Mouse (Mus musculus): ENCODE measurements around the gene Pgbd1. TPM values are rescaled to one million over a fixed set of nuclear protein-coding genes. Genes with fewer than 3 reads are reported as not detected.
A peak's percentile ranks its signal among the peaks of the same experiment; 100 is the strongest.

Pgbd1 gene
- polyA plus RNA-seq, 2 experiments, result 1.2 to 1.3 TPM

- Histone ChIP-seq H3K4me3 (ENCODE audit: insufficient read depth in 1 of 2, low read depth in 2 of 2, low read length in 2 of 2) (no peak overlapping the region), H3K9me3 (ENCODE audit: control insufficient read depth, low read length) (no peaks in the 10 kb centered on the region), H3K27me3 (ENCODE audit: control insufficient read depth, insufficient read depth, low read length) (no peaks in the 10 kb centered on the region), H3K4me2 (ENCODE audit: low read depth) (no peak overlapping the region), H3K36me3 (replicated peaks; ENCODE audit: control insufficient read depth, insufficient read depth, low read depth) (no peaks in the 10 kb centered on the region), H3K4me1 (replicated peaks; ENCODE audit: control insufficient read depth in 2 of 2, insufficient read depth in 2 of 2, low read length in 1 of 2) (peaks cover 7% of the 10 kb centered on the region in 2 experiments), H3K27ac (no peak overlapping the region), H3K9ac (replicated peaks) (no peak overlapping the region)
- 65% methylated on average over 4 of the region's 4 CpGs for WGBS (ENCODE audit: insufficient replicate concordance)
- TF ChIP-seq EP300 (IDR thresholded peaks at IDR 0.05; ENCODE audit: low read depth) (no peak), CTCF (IDR thresholded peaks at IDR 0.05; ENCODE audit: low read depth) (no peak)
- DNase-seq (ENCODE audit: low read depth in 3 of 3, low spot score in 3 of 3) (no peak), ATAC-seq (ENCODE audit: insufficient read depth) (no peak)
Observed at GRCm38 (mm10) chr13:21435476-21435875, 5.4 kb downstream of the Pgbd1 start.

- WGBS (ENCODE audit: insufficient replicate concordance), result 85% methylated on average over 1 of the region's 1 CpGs
- Histone ChIP-seq H3K9ac (replicated peaks) (no peak overlapping the region), H3K9me3 (ENCODE audit: control insufficient read depth, low read length) (no peaks in the 10 kb centered on the region), H3K36me3 (replicated peaks; ENCODE audit: control insufficient read depth, insufficient read depth, low read depth) (no peaks in the 10 kb centered on the region), H3K4me3 (ENCODE audit: insufficient read depth in 1 of 2, low read depth in 2 of 2, low read length in 2 of 2) (no peak overlapping the region), H3K4me1 (replicated peaks; ENCODE audit: control insufficient read depth in 2 of 2, insufficient read depth in 2 of 2, low read length in 1 of 2) (peaks cover 11 to 12% of the 10 kb centered on the region in 2 experiments), H3K27ac (no peak overlapping the region), H3K4me2 (ENCODE audit: low read depth) (no peak overlapping the region), H3K27me3 (ENCODE audit: control insufficient read depth, insufficient read depth, low read length) (no peaks in the 10 kb centered on the region)
- DNase-seq (ENCODE audit: low read depth in 3 of 3, low spot score in 3 of 3), result no peak
- TF ChIP-seq CTCF (IDR thresholded peaks at IDR 0.05; ENCODE audit: low read depth) (no peak), EP300 (IDR thresholded peaks at IDR 0.05; ENCODE audit: low read depth) (no peak)
- no peak for ATAC-seq (ENCODE audit: insufficient read depth)
Observed at GRCm38 (mm10) chr13:21427631-21428030, 13.2 kb downstream of the Pgbd1 start.

- H3K36me3 ChIP-seq (replicated peaks; ENCODE audit: control insufficient read depth, insufficient read depth, low read depth), result no peaks in the 10 kb centered on the region
- no peak overlapping the region for H3K27ac ChIP-seq
- ATAC-seq (ENCODE audit: insufficient read depth) (no peak), DNase-seq (ENCODE audit: low read depth in 3 of 3, low spot score in 3 of 3) (no peak)
- H3K27me3 ChIP-seq (ENCODE audit: control insufficient read depth, insufficient read depth, low read length), result no peaks in the 10 kb centered on the region
- TF ChIP-seq CTCF (IDR thresholded peaks at IDR 0.05; ENCODE audit: low read depth), result no peak
- TF ChIP-seq EP300 (IDR thresholded peaks at IDR 0.05; ENCODE audit: low read depth), result no peak
- H3K4me3 ChIP-seq (ENCODE audit: insufficient read depth in 1 of 2, low read depth in 2 of 2, low read length in 2 of 2), result no peak overlapping the region
- H3K4me1 ChIP-seq (replicated peaks; ENCODE audit: control insufficient read depth in 2 of 2, insufficient read depth in 2 of 2, low read length in 1 of 2), result peaks cover 27 to 31% of the 10 kb centered on the region in 2 experiments
- WGBS (ENCODE audit: insufficient replicate concordance), result 45% methylated on average over 5 of the region's 5 CpGs
- H3K4me2 ChIP-seq (ENCODE audit: low read depth), result no peak overlapping the region
- H3K9ac ChIP-seq (replicated peaks), result no peak overlapping the region
- no peaks in the 10 kb centered on the region for H3K9me3 ChIP-seq (ENCODE audit: control insufficient read depth, low read length)
Observed at GRCm38 (mm10) chr13:21423301-21423700, 17.6 kb downstream of the Pgbd1 start.

GRCm38 (mm10) chr13:21418865-21419264 lies 22.0 kb downstream of the Pgbd1 start:
- TF ChIP-seq EP300 (IDR thresholded peaks at IDR 0.05; ENCODE audit: low read depth) (peak; percentile 91), CTCF (IDR thresholded peaks at IDR 0.05; ENCODE audit: low read depth) (peak; percentile 25; the same call in 1 of the 2 replicates)
- Histone ChIP-seq H3K9me3 (ENCODE audit: control insufficient read depth, low read length) (no peaks in the 10 kb centered on the region), H3K36me3 (replicated peaks; ENCODE audit: control insufficient read depth, insufficient read depth, low read depth) (no peaks in the 10 kb centered on the region), H3K4me3 (ENCODE audit: insufficient read depth in 1 of 2, low read depth in 2 of 2, low read length in 2 of 2) (no peak overlapping the region; a peak in 1 of 4 replicates), H3K27ac (peak overlapping the region; percentile 83), H3K4me2 (ENCODE audit: low read depth) (peak overlapping the region; percentile 52), H3K9ac (replicated peaks) (peak overlapping the region; percentile 49), H3K27me3 (ENCODE audit: control insufficient read depth, insufficient read depth, low read length) (no peaks in the 10 kb centered on the region), H3K4me1 (replicated peaks; ENCODE audit: control insufficient read depth in 2 of 2, insufficient read depth in 2 of 2, low read length in 1 of 2) (peaks cover 63% of the 10 kb centered on the region in 2 experiments)
- WGBS (ENCODE audit: insufficient replicate concordance), result 24% methylated on average over 6 of the region's 6 CpGs
- DNase-seq (ENCODE audit: low read depth in 3 of 3, low spot score in 3 of 3), result peak; percentile 72 to 81 (median 73)
- peak; percentile 91 for ATAC-seq (ENCODE audit: insufficient read depth)

GRCm38 (mm10) chr13:21417298-21418010 lies 23.4 kb downstream of the Pgbd1 start:
- no peaks in the 10 kb centered on the region for H3K9me3 ChIP-seq (ENCODE audit: control insufficient read depth, low read length)
- H3K27me3 ChIP-seq (ENCODE audit: control insufficient read depth, insufficient read depth, low read length), result no peaks in the 10 kb centered on the region
- no peaks in the 10 kb centered on the region for H3K36me3 ChIP-seq (replicated peaks; ENCODE audit: control insufficient read depth, insufficient read depth, low read depth)
- ATAC-seq (ENCODE audit: insufficient read depth) (no peak), DNase-seq (ENCODE audit: low read depth in 3 of 3, low spot score in 3 of 3) (no peak)
- H3K4me1 ChIP-seq (replicated peaks; ENCODE audit: control insufficient read depth in 2 of 2, insufficient read depth in 2 of 2, low read length in 1 of 2), result peaks cover 63 to 69% of the 10 kb centered on the region in 2 experiments
- WGBS (ENCODE audit: insufficient replicate concordance), result 71% methylated on average over 6 of the region's 6 CpGs
- peak overlapping the region; percentile 46 for H3K27ac ChIP-seq
- H3K4me3 ChIP-seq (ENCODE audit: insufficient read depth in 1 of 2, low read depth in 2 of 2, low read length in 2 of 2), result no peak overlapping the region
- no peak overlapping the region for H3K4me2 ChIP-seq (ENCODE audit: low read depth)
- H3K9ac ChIP-seq (replicated peaks), result no peak overlapping the region
- TF ChIP-seq EP300 (IDR thresholded peaks at IDR 0.05; ENCODE audit: low read depth) (no peak), CTCF (IDR thresholded peaks at IDR 0.05; ENCODE audit: low read depth) (no peak)
